9 mouse cellular contexts compared by ENCODE assay signal in genomic region chr8:111678111-111678510, GRCm38 (mm10). TPM values are rescaled to one million over a fixed set of nuclear protein-coding genes. Genes with fewer than 3 reads are reported as not detected.
DNase-seq lines count a peak whose midpoint lies in the region.
"Had no signal": no experiment of that assay in that cellular context is flagged by ENCODE, and none has a peak within 500 bp of the region (broad histone marks: within the 10 kb centered on the region; RNA-seq: fewer than 3 reads in every experiment).

No protein-coding gene starts in this region.

- H3K36me3 ChIP-seq in heart, embryonic 10.5 days, result no peaks in the 10 kb centered on the region
- H3K36me3 ChIP-seq: limb, embryonic 15.5 days had no signal

- H3K27ac ChIP-seq in heart, embryonic 10.5 days, result no peak overlapping the region
- H3K27ac ChIP-seq: limb, embryonic 15.5 days had no signal

- no peaks in the 10 kb centered on the region; the same call in 1 of the 2 replicates for H3K27me3 ChIP-seq in heart, embryonic 10.5 days (ENCODE audit: insufficient read depth, poor library complexity, severe bottlenecking)
- H3K27me3 ChIP-seq: limb, embryonic 15.5 days had no signal

- H3K9me3 ChIP-seq in heart, embryonic 10.5 days, result 0 out of 2 replicates have a peak, but pooled peaks cover 4% of the 10 kb centered on the region
- H3K9me3 ChIP-seq: limb, embryonic 15.5 days had no signal

- no peak overlapping the region for H3K4me3 ChIP-seq in heart, embryonic 10.5 days
- H3K4me3 ChIP-seq: limb, embryonic 15.5 days had no signal

- DNase-seq in heart, adult 11 months, result peak; percentile 89
- DNase-seq in heart, embryonic 10.5 days (ENCODE audit: low spot score), result no peak
- peak; percentile 44 for DNase-seq in T-cell, adult 2 months (ENCODE audit: low spot score)
- DNase-seq in cerebellum, postnatal 10 days, result peak; percentile 83 to 89
- peak; percentile 38 for DNase-seq in gastrocnemius, postnatal 14 days
- peak; percentile 22 to 82 for DNase-seq in layer of hippocampus, adult 18-20 months (ENCODE audit: low spot score in 2 of 2)
- DNase-seq in lung, postnatal 10 days, result peak; percentile 79
- peak; percentile 56 for DNase-seq in skeletal muscle tissue, adult 2 months (ENCODE audit: low read depth, low spot score)

- peaks cover 3% of the 10 kb centered on the region; the same call in 1 of the 2 replicates for H3K4me1 ChIP-seq in heart, embryonic 10.5 days
- H3K4me1 ChIP-seq: limb, embryonic 15.5 days had no signal

- intact Hi-C loops in gastrocnemius, postnatal 14 days (cut with DNase I; ENCODE audit: low total_unique reads), result loop anchor here (5.0 kb wide), 1 partner anchor 149 kb away; no protein-coding TSS in a partner anchor

- WGBS in heart, embryonic 10.5 days, result 34% methylated on average over 3 of the region's 3 CpGs

RNA-seq across cellular contexts. Expression of gene Ctrb1, which starts 12.7 kb away (rescaled TPM):
- not detected in 2 replicates for polyA plus RNA-seq in heart, embryonic 10.5 days (2016; fragmentation: Nextera tagmentation; extraction: Ambion mirVana)
- under 1 TPM in 1 of 2 experiments, not detected in 1; 0.44 TPM for total RNA-seq in gastrocnemius, postnatal 14 days (2021)
- not detected for total RNA-seq in layer of hippocampus, adult 18-20 months (2021)

RNA-seq across cellular contexts. Expression of gene Zfp1, which starts 34.9 kb away (rescaled TPM):
- polyA plus RNA-seq in heart, embryonic 10.5 days (2016; fragmentation: Nextera tagmentation; extraction: Ambion mirVana), result 17.6 and 18.1 TPM in 2 replicates
- total RNA-seq in gastrocnemius, postnatal 14 days (2021), result 1 to 10 TPM; 7.4 to 8.4 TPM
- total RNA-seq in layer of hippocampus, adult 18-20 months (2021), result 10 to 100 TPM; 21.1 to 22.2 TPM

RNA-seq across cellular contexts. Expression of gene Ldhd, which starts 47.9 kb away (rescaled TPM):
- 0.30 and 0.43 TPM in 2 replicates for polyA plus RNA-seq in heart, embryonic 10.5 days (2016; fragmentation: Nextera tagmentation; extraction: Ambion mirVana)
- total RNA-seq in gastrocnemius, postnatal 14 days (2021), result 10 to 100 TPM; 14.1 to 16.0 TPM
- total RNA-seq in layer of hippocampus, adult 18-20 months (2021), result 1 to 10 TPM; 7.0 to 8.3 TPM
